Mouse (Mus musculus): ENCODE results near the gene Dst. TPM values are rescaled to one million over a fixed set of nuclear protein-coding genes. Genes with fewer than 3 reads are reported as not detected.

Dst gene
- polyA plus RNA-seq, 1 experiment: 197 TPM

GRCm38 (mm10) chr1:34275787-34276186 lies 367.8 kb downstream of the Dst start:
- Histone ChIP-seq H3K4me1 (ENCODE audit: control insufficient read depth, insufficient read depth, low read length) (no peaks in the 10 kb centered on the region), H3K4me3 (ENCODE audit: insufficient read depth, low read depth, low read length) (no peak overlapping the region), H3K27ac (ENCODE audit: insufficient read depth, low read depth, low read length) (no peak overlapping the region)
- TF ChIP-seq POLR2A (IDR thresholded peaks at IDR 0.05; ENCODE audit: insufficient read depth, low read depth, low read length): no peak
- 95% methylated on average over 13 of the region's 13 CpGs for WGBS

DNA sequence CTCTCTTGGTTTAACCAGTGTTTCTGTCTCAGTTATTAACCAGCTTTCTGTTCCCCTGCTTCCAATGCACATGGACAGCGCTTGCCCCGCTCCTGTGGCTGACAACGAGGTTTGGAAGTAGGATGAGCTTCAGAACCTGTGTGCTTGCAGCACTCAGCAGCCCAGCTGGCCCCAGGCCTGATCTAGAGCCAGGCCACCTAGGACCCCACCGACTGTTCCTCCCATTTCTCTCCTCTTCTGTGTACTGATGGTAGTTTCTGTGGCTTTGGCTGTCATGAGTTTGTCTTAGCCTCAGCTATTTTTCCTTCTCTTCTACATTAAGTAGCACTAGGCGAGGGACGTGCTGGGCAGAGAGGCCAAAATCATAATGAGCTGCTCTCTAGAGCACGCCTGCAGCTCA lies 368.7 kb downstream of the Dst start:
- WGBS: 85% methylated on average over 7 of the region's 7 CpGs
- Histone ChIP-seq H3K4me1 (ENCODE audit: control insufficient read depth, insufficient read depth, low read length) (no peaks in the 10 kb centered on the region), H3K4me3 (ENCODE audit: insufficient read depth, low read depth, low read length) (no peak overlapping the region), H3K27ac (ENCODE audit: insufficient read depth, low read depth, low read length) (no peak overlapping the region)
- TF ChIP-seq POLR2A (IDR thresholded peaks at IDR 0.05; ENCODE audit: insufficient read depth, low read depth, low read length) (no peak), CTCF (IDR thresholded peaks at IDR 0.05; ENCODE audit: insufficient read depth, low read depth, low read length) (no peak)

- Histone ChIP-seq H3K4me3 (ENCODE audit: insufficient read depth, low read depth, low read length) (no peak overlapping the region), H3K27ac (ENCODE audit: insufficient read depth, low read depth, low read length) (no peak overlapping the region), H3K4me1 (ENCODE audit: control insufficient read depth, insufficient read depth, low read length) (no peaks in the 10 kb centered on the region)
- 61% methylated on average over 8 of the region's 8 CpGs for WGBS
- TF ChIP-seq POLR2A (IDR thresholded peaks at IDR 0.05; ENCODE audit: insufficient read depth, low read depth, low read length): no peak
- no peak for TF ChIP-seq CTCF (IDR thresholded peaks at IDR 0.05; ENCODE audit: insufficient read depth, low read depth, low read length)
Measured at GRCm38 (mm10) chr1:34277259-34277658, 369.2 kb downstream of the Dst start.

DNA sequence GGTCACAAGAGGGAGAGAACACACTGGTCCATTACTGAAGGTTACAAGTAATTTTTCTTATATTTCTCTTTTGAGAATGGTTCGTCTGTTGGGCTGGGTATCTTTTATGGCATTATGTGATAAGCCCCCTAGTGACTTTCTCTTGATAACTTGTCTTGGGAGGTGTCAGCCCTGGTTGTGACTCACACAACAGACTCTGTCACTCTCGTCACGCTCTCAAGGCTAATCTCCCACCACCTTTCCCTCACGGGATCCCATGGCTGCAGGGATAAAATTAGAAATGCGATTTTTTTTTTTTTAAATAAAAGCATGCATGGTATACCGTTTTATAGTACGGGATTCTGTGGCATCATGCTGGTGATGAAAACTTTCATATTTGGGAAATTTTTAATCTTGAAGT lies 375.5 kb downstream of the Dst start:
- TF ChIP-seq POLR2A (IDR thresholded peaks at IDR 0.05; ENCODE audit: insufficient read depth, low read depth, low read length): no peak
- TF ChIP-seq CTCF (IDR thresholded peaks at IDR 0.05; ENCODE audit: insufficient read depth, low read depth, low read length): no peak
- H3K4me3 ChIP-seq (ENCODE audit: insufficient read depth, low read depth, low read length): no peak overlapping the region
- H3K4me1 ChIP-seq (ENCODE audit: control insufficient read depth, insufficient read depth, low read length): no peaks in the 10 kb centered on the region
- WGBS: 91% methylated on average over 7 of the region's 7 CpGs
- no peak overlapping the region for H3K27ac ChIP-seq (ENCODE audit: insufficient read depth, low read depth, low read length)

GRCm38 (mm10) chr1:34284979-34285378 lies 377.0 kb downstream of the Dst start:
- no peak for TF ChIP-seq POLR2A (IDR thresholded peaks at IDR 0.05; ENCODE audit: insufficient read depth, low read depth, low read length)
- TF ChIP-seq CTCF (IDR thresholded peaks at IDR 0.05; ENCODE audit: insufficient read depth, low read depth, low read length): no peak
- Histone ChIP-seq H3K4me3 (ENCODE audit: insufficient read depth, low read depth, low read length) (no peak overlapping the region), H3K4me1 (ENCODE audit: control insufficient read depth, insufficient read depth, low read length) (no peaks in the 10 kb centered on the region), H3K27ac (ENCODE audit: insufficient read depth, low read depth, low read length) (no peak overlapping the region)
- WGBS: 93% methylated on average over 9 of the region's 9 CpGs

GRCm38 (mm10) chr1:34287731-34288130 lies 379.7 kb downstream of the Dst start:
- no peak overlapping the region for H3K4me3 ChIP-seq (ENCODE audit: insufficient read depth, low read depth, low read length)
- no peak for TF ChIP-seq POLR2A (IDR thresholded peaks at IDR 0.05; ENCODE audit: insufficient read depth, low read depth, low read length)
- TF ChIP-seq CTCF (IDR thresholded peaks at IDR 0.05; ENCODE audit: insufficient read depth, low read depth, low read length): no peak
- no peak overlapping the region for H3K27ac ChIP-seq (ENCODE audit: insufficient read depth, low read depth, low read length)
- WGBS: 85% methylated on average over 10 of the region's 10 CpGs
- no peaks in the 10 kb centered on the region for H3K4me1 ChIP-seq (ENCODE audit: control insufficient read depth, insufficient read depth, low read length)

GRCm38 (mm10) chr1:34288181-34288580 lies 380.2 kb downstream of the Dst start:
- TF ChIP-seq POLR2A (IDR thresholded peaks at IDR 0.05; ENCODE audit: insufficient read depth, low read depth, low read length): no peak
- no peak for TF ChIP-seq CTCF (IDR thresholded peaks at IDR 0.05; ENCODE audit: insufficient read depth, low read depth, low read length)
- 92% methylated on average over 8 of the region's 8 CpGs for WGBS

DNA sequence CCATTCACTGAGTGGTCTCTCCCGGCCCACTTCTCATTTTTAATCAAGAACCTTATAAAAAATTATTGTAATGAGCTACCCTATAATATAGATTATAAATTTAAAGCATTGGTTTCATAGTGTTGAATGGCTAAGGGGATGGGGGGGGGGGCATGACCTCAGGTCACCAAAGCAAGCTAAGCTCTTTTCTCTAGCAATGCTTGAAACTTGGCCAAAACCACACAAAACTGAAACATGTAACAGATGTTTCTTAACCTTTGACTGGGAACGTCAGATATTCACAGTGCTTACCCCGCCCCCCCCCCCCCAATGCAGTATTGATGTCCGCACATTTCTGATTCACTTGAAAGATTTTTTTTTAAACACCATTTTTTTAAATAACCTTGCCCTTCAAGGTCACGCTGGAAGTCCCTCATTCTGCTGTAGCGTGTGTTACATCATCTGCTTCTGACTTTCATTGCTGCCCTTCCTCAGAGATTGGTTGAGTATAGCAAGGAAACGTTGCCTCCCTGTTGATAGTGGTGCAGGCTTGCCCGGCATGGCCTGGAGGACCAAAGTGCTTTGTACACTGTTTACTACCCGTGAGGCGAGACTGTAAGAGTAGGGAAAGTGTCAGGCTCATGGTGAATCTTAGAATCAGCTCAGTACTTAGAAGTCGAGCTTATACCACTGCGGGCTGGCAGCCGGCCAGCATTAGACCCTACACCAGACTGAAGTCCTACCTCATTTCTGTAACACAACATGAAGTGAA lies 380.9 kb downstream of the Dst start:
- 90% methylated on average over 13 of the region's 13 CpGs for WGBS
- Histone ChIP-seq H3K4me3 (ENCODE audit: insufficient read depth, low read depth, low read length) (no peak overlapping the region), H3K4me1 (ENCODE audit: control insufficient read depth, insufficient read depth, low read length) (no peaks in the 10 kb centered on the region), H3K27ac (ENCODE audit: insufficient read depth, low read depth, low read length) (no peak overlapping the region)
- TF ChIP-seq POLR2A (IDR thresholded peaks at IDR 0.05; ENCODE audit: insufficient read depth, low read depth, low read length): no peak
- TF ChIP-seq CTCF (IDR thresholded peaks at IDR 0.05; ENCODE audit: insufficient read depth, low read depth, low read length): no peak

More at GRCm38 (mm10) chr1:34288181-34288580, 380.2 kb downstream of the Dst start:
- Histone ChIP-seq H3K4me1 (ENCODE audit: control insufficient read depth, insufficient read depth, low read length) (no peaks in the 10 kb centered on the region), H3K4me3 (ENCODE audit: insufficient read depth, low read depth, low read length) (no peak overlapping the region), H3K27ac (ENCODE audit: insufficient read depth, low read depth, low read length) (no peak overlapping the region)

- TF ChIP-seq POLR2A (IDR thresholded peaks at IDR 0.05; ENCODE audit: insufficient read depth, low read depth, low read length): no peak
- no peak for TF ChIP-seq CTCF (IDR thresholded peaks at IDR 0.05; ENCODE audit: insufficient read depth, low read depth, low read length)
- H3K27ac ChIP-seq (ENCODE audit: insufficient read depth, low read depth, low read length): no peak overlapping the region
- 88% methylated on average over 14 of the region's 14 CpGs for WGBS
- H3K4me1 ChIP-seq (ENCODE audit: control insufficient read depth, insufficient read depth, low read length): no peaks in the 10 kb centered on the region
- no peak overlapping the region for H3K4me3 ChIP-seq (ENCODE audit: insufficient read depth, low read depth, low read length)
Measured at GRCm38 (mm10) chr1:34289472-34289748, 381.4 kb downstream of the Dst start.

- no peaks in the 10 kb centered on the region for H3K4me1 ChIP-seq (ENCODE audit: control insufficient read depth, insufficient read depth, low read length)
- no peak overlapping the region for H3K4me3 ChIP-seq (ENCODE audit: insufficient read depth, low read depth, low read length)
- H3K27ac ChIP-seq (ENCODE audit: insufficient read depth, low read depth, low read length): no peak overlapping the region
- WGBS: 89% methylated on average over 12 of the region's 12 CpGs
- no peak for TF ChIP-seq CTCF (IDR thresholded peaks at IDR 0.05; ENCODE audit: insufficient read depth, low read depth, low read length)
- no peak for TF ChIP-seq POLR2A (IDR thresholded peaks at IDR 0.05; ENCODE audit: insufficient read depth, low read depth, low read length)
Measured at GRCm38 (mm10) chr1:34290321-34290720, 382.3 kb downstream of the Dst start.
